ENCODE assay signal across 17 mouse cellular contexts in the genomic region with DNA sequence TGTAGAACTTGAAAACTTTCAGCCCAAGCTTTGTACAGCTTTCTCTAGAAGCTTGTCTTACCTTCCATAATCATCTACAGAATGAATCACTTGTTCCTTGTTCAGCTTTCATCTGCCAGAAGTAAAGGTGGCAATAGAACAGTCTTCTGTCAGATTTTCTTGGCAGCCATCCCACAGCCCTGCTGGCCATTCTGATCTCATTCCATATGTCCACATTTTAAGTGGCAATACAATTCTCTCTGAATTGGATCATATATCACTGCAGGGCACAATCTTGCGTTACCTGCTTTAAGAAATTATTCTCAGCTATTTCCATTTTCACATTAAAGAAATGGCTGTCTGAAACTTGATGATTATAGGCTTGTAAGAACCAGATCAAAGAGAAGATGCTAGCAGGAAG.
A peak's percentile ranks its signal among the peaks of the same experiment; 100 is the strongest.
DNase-seq lines count a peak whose midpoint lies in the region; ATAC-seq and TF ChIP-seq lines count a peak whose summit lies in the region.
"Had no signal": no experiment of that assay in that cellular context is flagged by ENCODE, and none has a peak within 500 bp of the region (broad histone marks: within the 10 kb centered on the region; RNA-seq: fewer than 3 reads in every experiment).

No protein-coding gene starts in this region.

- no peak overlapping the region for H3K9ac ChIP-seq in forebrain, embryonic 14.5 days (ENCODE audit: low read length)
- H3K9ac ChIP-seq in forebrain, postnatal 0 days: no peak overlapping the region
- H3K9ac ChIP-seq in midbrain, embryonic 15.5 days: no peak overlapping the region
- no peak overlapping the region for H3K9ac ChIP-seq in midbrain, embryonic 13.5 days (replicated peaks)
- H3K9ac ChIP-seq in kidney, embryonic 14.5 days (ENCODE audit: low read depth, low read length): no peak overlapping the region
- H3K9ac ChIP-seq: limb, embryonic 13.5 days; liver, embryonic 14.5 days; midbrain, embryonic 12.5 days had no signal

- H3K27me3 ChIP-seq in forebrain, embryonic 14.5 days (replicated peaks; ENCODE audit: control insufficient read depth, insufficient read depth, low read length): no peaks in the 10 kb centered on the region
- H3K27me3 ChIP-seq in forebrain, postnatal 0 days (ENCODE audit: insufficient read depth, low read length): no peaks in the 10 kb centered on the region
- H3K27me3 ChIP-seq in midbrain, embryonic 15.5 days (replicated peaks): no peaks in the 10 kb centered on the region
- no peaks in the 10 kb centered on the region for H3K27me3 ChIP-seq in midbrain, embryonic 13.5 days
- H3K27me3 ChIP-seq in kidney, embryonic 14.5 days (ENCODE audit: control insufficient read depth, insufficient read depth, low read length): no peaks in the 10 kb centered on the region
- H3K27me3 ChIP-seq: limb, embryonic 13.5 days; midbrain, embryonic 12.5 days; Patski had no signal

- no peak overlapping the region for H3K27ac ChIP-seq in forebrain, embryonic 14.5 days (ENCODE audit: low read depth, low read length)
- H3K27ac ChIP-seq in forebrain, postnatal 0 days (ENCODE audit: low read depth, low read length): no peak overlapping the region
- H3K27ac ChIP-seq in midbrain, embryonic 15.5 days: no peak overlapping the region
- H3K27ac ChIP-seq in midbrain, embryonic 13.5 days: no peak overlapping the region
- no peak overlapping the region for H3K27ac ChIP-seq in kidney, embryonic 14.5 days (ENCODE audit: low read depth, low read length)
- H3K27ac ChIP-seq: limb, embryonic 13.5 days; liver, embryonic 14.5 days; midbrain, embryonic 12.5 days had no signal

- DNase-seq in forebrain, embryonic 14.5 days (ENCODE audit: low spot score): peak; percentile 14
- DNase-seq in forebrain, postnatal 0 days: no peak
- peak; percentile 22 for DNase-seq in cerebellum, adult 8-10 months
- DNase-seq in large intestine, adult 2 months (ENCODE audit: low read depth, low spot score): peak; percentile 3
- DNase-seq in retina, embryonic 14.5 days (ENCODE audit: low spot score): no peak
- DNase-seq: adrenal gland, adult 8-10 months; kidney, adult 2 months; kidney, postnatal 14 days; retina, postnatal 1 day had no signal

- H3K4me1 ChIP-seq in forebrain, embryonic 14.5 days (ENCODE audit: control insufficient read depth, insufficient read depth, low read length): no peaks in the 10 kb centered on the region
- no peaks in the 10 kb centered on the region for H3K4me1 ChIP-seq in forebrain, postnatal 0 days (ENCODE audit: insufficient read depth)
- H3K4me1 ChIP-seq in midbrain, embryonic 15.5 days: no peaks in the 10 kb centered on the region
- no peaks in the 10 kb centered on the region for H3K4me1 ChIP-seq in midbrain, embryonic 13.5 days (replicated peaks)
- no peaks in the 10 kb centered on the region for H3K4me1 ChIP-seq in kidney, embryonic 14.5 days (ENCODE audit: control insufficient read depth, insufficient read depth, low read length)
- H3K4me1 ChIP-seq: limb, embryonic 13.5 days; midbrain, embryonic 12.5 days had no signal

- WGBS in forebrain, embryonic 14.5 days: 59% methylated on average over 1 of the region's 1 CpGs
- 49% methylated on average over 1 of the region's 1 CpGs for WGBS in forebrain, postnatal 0 days
- WGBS in midbrain, embryonic 15.5 days: 84% methylated on average over 1 of the region's 1 CpGs
- WGBS in midbrain, embryonic 13.5 days: 83% methylated on average over 1 of the region's 1 CpGs
- 44% methylated on average over 1 of the region's 1 CpGs for WGBS in large intestine, adult 2 months
- WGBS in kidney, embryonic 14.5 days: 84% methylated on average over 1 of the region's 1 CpGs

- H3K4me3 ChIP-seq in forebrain, embryonic 14.5 days (ENCODE audit: low read depth, low read length): no peak overlapping the region
- H3K4me3 ChIP-seq in forebrain, postnatal 0 days (ENCODE audit: low read depth, low read length): no peak overlapping the region
- H3K4me3 ChIP-seq in midbrain, embryonic 15.5 days: no peak overlapping the region
- no peak overlapping the region for H3K4me3 ChIP-seq in midbrain, embryonic 13.5 days (replicated peaks)
- no peak overlapping the region for H3K4me3 ChIP-seq in kidney, embryonic 14.5 days (ENCODE audit: low read length)
- H3K4me3 ChIP-seq: limb, embryonic 13.5 days; midbrain, embryonic 12.5 days had no signal

- H3K9me3 ChIP-seq in forebrain, embryonic 14.5 days (replicated peaks; ENCODE audit: control insufficient read depth, low read length): no peaks in the 10 kb centered on the region
- H3K9me3 ChIP-seq in forebrain, postnatal 0 days (ENCODE audit: low read length): no peaks in the 10 kb centered on the region
- H3K9me3 ChIP-seq in midbrain, embryonic 15.5 days: no peaks in the 10 kb centered on the region
- no peaks in the 10 kb centered on the region for H3K9me3 ChIP-seq in midbrain, embryonic 13.5 days
- no peaks in the 10 kb centered on the region for H3K9me3 ChIP-seq in kidney, embryonic 14.5 days (ENCODE audit: control insufficient read depth, low read length)
- H3K9me3 ChIP-seq: limb, embryonic 13.5 days; midbrain, embryonic 12.5 days had no signal

- ATAC-seq in forebrain, embryonic 14.5 days: no peak
- ATAC-seq in forebrain, postnatal 0 days: no peak
- ATAC-seq in midbrain, embryonic 15.5 days (replicated peaks): 0 out of 2 replicates have a peak, but pooled peaks have one; percentile 6
- ATAC-seq in midbrain, embryonic 13.5 days: no peak
- no peak for ATAC-seq in kidney, embryonic 14.5 days (ENCODE audit: low FRiP score, low TSS enrichment)
- ATAC-seq: inflammation-experienced regulatory T-cells, adult 6 months; Patski had no signal

- no peaks in the 10 kb centered on the region for H3K36me3 ChIP-seq in forebrain, embryonic 14.5 days (ENCODE audit: control insufficient read depth, insufficient read depth, low read length)
- H3K36me3 ChIP-seq in forebrain, postnatal 0 days (ENCODE audit: insufficient read depth): no peaks in the 10 kb centered on the region
- no peaks in the 10 kb centered on the region for H3K36me3 ChIP-seq in midbrain, embryonic 15.5 days (replicated peaks)
- H3K36me3 ChIP-seq in midbrain, embryonic 13.5 days: no peaks in the 10 kb centered on the region
- no peaks in the 10 kb centered on the region for H3K36me3 ChIP-seq in kidney, embryonic 14.5 days (ENCODE audit: control insufficient read depth, insufficient read depth, low read length)
- H3K36me3 ChIP-seq: limb, embryonic 13.5 days; midbrain, embryonic 12.5 days had no signal

- TF ChIP-seq CTCF in forebrain, postnatal 0 days (IDR thresholded peaks at IDR 0.05; ENCODE audit: low read depth): no peak

- H3K4me2 ChIP-seq in forebrain, embryonic 14.5 days (ENCODE audit: low read length): no peak overlapping the region
- H3K4me2 ChIP-seq in forebrain, postnatal 0 days (ENCODE audit: low read depth): no peak overlapping the region
- H3K4me2 ChIP-seq in midbrain, embryonic 15.5 days: no peak overlapping the region
- no peak overlapping the region for H3K4me2 ChIP-seq in midbrain, embryonic 13.5 days (replicated peaks)
- no peak overlapping the region for H3K4me2 ChIP-seq in kidney, embryonic 14.5 days (replicated peaks; ENCODE audit: low read depth, low read length)
- H3K4me2 ChIP-seq: limb, embryonic 13.5 days; midbrain, embryonic 12.5 days had no signal

Comparison
In these comparisons a context has a peak if more than half of its experiments do, and no peak if none do; other contexts are left out.
1. DNase-seq: peak in forebrain, embryonic 14.5 days (single experiment), cerebellum, adult 8-10 months (single experiment) and large intestine, adult 2 months (single experiment); none in forebrain, postnatal 0 days (single experiment) and retina, embryonic 14.5 days (single experiment).